Mouse (Mus musculus) lung, postnatal 4 days (tissue): Measurements from ENCODE around the gene Nipbl.
A peak's percentile ranks its signal among the peaks of the same experiment; 100 is the strongest.
"Not testable (repeated sequence)": the region's sequence is repeated elsewhere in the genome, so short reads cannot be mapped to it uniquely, and the experiment has no call there.

ENCODE experiments used
- DNase-seq, 2 experiments: peaks; one replicate each; pipeline ENCODE4 v3.0.0; 2021

Gene Nipbl

DNA sequence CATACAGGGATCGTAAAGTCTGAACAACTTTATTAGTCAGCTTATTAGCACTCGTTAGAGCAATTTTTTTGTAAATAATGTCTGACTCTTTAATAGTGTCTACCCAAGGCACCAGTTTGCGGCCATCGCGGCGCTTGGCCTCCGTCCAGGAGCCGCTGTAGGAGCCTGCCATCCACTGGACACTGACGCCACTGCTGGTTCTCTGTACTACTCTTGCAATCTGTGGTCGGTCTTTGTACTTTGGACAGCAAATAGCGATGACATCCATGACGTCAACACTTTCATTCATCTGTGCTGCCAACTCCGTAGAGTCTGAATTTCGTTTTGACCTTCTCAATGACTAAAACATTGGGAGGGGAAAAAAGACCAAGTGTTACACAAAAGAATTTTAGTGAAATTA lies 153.0 kb downstream of the Nipbl start:
- peak; percentile 21 to 47 for DNase-seq

DNA sequence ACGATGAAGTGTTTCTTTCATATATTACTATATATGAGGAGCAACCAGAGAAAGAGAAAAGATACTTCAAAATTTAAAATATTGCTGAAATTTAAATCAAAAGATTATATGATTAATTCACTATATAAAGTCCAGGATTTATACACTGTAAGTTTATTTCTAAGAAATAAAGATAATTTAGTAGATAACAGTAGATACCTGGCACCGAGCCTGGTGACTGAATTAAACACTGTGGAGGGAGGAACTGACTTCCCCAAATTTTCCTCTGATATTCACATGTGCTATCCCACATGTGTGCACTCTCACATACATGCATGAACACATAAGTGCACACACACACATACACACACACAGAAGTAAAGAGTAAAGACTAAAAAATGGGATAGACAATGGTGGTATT lies 162.1 kb downstream of the Nipbl start:
- DNase-seq: no peak

DNA sequence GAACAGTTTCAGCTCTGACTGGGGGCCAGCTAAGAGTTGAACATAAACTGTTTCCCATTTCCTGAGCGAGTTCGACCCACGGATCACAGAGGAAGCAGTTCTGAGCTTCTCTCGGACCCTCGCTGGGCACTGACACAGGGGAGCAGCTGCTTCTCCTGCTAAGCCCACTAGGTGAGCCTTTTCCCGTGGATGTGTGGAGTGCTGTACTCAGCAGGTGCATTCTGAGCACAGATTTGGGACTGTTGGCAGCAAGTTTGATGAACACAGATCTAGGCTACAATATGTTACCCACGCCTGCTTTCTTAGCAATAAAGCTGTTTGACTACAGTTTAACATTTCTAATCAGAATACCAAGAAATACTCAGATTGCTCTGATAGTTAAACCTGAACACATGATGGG lies 162.6 kb downstream of the Nipbl start:
- DNase-seq: no peak

DNA sequence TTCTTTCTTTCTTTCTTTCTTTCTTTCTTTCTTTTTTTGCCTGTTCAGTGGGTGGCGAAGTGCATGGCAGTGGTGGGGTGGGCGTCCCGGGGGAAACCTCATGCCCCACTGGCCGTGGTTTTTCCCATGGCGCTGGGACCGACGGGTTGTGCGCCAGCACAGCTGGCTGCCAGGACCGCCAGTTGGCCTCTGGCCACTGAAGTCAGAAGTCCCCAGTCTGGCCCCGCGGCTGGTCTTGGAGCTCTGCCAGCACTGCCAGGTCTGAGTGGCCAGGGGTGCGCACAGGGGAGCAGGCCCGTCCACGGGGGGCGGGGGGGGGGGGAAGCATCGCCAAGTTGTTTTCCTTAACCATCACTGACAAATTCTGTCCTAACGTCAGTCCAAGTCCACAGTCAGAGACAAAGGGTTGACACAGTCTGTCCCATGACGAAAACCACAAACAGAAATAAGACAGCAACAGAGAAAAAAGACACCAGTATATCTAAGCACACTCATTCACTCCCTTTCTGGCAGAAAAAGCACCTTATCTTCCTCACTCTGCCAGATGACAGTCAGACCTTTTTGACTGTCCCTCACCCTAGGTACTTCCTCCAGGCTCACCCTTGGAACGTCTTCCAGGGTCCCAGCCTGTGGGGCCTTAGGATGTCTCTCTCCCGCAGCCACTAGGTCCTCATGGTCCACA lies 164.2 kb downstream of the Nipbl start:
- DNase-seq: peak; percentile 65 to 80

DNA sequence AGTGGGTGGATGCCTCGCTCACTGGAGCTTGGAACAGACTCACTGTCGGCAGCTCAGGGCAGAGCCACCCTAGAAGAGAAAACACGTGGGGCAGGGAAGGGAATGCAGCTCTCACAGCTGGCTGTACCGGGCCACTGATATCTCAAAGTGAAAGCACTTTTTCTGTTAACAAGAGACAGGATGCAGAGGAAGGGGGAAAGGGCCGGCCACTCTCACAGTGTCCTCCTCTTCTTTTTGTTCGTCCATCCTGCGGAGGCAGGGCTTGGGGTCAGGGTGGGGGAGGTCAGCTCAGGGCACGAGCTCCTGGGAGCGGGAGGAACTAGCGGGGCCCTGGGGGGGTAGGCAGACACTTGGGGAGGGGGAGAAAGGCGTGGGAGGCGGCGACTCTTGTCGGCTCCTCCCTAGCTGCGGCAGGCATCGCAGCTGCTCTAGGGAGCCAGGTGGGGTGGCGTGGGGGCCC lies 164.9 kb downstream of the Nipbl start:
- peak; percentile 24 to 51 for DNase-seq

DNA sequence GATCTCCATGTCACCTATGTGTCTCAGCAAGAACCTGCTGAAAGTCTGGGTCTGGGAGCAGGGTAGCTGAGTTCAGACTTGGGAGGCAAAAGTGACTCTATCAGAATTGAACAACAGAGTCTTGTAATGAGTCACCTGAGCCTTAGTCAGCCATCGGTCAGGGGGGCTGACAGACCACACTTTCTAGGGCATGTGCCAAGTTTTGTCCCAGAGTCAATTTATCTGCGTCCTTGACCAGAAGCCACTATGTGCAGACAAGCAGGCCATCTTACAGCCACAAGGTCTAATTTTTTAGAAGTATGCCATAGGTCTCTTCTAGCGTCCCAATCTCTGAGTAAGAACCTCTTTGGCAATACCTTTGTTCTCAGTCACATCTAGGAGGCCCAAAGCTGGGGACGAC lies 166.3 kb downstream of the Nipbl start:
- DNase-seq: not testable (repeated sequence)

DNA sequence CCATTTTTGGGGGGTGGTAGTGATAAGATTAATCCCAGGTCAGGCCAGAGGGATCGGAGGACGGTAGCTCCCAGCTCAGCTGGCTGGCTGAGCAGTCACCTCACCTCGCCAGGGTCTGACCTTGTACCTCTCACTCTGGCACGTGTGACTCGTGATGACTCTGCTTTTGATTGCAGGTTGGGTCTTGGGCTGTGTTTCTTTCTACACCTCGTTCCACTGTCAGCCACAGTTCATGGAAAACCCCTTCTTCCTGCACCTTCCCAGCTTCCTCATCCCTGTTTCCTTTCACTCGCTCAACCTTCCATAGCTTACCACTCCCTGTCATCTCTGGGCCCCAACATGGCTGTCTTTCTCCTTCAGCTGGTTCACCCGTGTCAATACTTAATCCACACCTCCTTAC lies 172.3 kb downstream of the Nipbl start:
- DNase-seq: no peak

DNA sequence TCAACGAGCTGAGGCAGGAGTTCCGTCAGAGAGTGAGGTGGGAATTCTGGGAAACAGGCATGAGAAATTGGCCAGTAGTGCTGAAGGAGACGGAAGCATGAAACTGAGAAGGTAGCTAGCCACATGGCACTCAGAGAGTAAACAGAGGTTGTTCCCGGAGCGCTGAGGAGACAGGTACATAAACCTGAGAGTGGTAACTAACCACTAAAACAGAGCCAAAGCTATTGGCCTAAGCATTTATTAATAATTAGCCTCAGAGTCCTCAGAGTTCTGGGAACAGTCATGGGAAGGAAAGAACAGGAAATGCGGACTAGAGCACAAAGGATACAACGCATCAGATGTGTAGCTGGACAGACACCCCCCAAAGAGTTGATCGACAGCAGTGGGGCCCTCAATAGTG lies 176.0 kb downstream of the Nipbl start:
- DNase-seq: no peak

DNA sequence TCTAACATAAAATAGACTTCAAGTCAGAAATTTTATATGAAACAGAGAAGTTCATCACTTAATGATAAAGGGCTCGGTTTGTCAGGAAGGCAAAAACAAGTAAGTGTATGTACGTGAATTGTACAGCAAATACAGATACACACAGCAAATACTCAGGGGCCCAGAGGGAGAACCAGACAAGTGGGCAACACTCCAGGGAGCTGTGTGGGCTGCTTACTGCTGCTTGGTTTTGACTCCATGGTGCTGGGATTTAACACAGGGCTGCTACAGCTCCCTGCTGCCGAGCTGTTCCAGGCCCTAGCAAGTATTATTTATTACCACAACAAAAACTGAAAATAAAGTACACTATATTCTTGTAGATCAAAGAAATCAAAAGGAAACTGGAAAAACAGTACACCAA lies 177.1 kb downstream of the Nipbl start:
- DNase-seq: no peak

DNA sequence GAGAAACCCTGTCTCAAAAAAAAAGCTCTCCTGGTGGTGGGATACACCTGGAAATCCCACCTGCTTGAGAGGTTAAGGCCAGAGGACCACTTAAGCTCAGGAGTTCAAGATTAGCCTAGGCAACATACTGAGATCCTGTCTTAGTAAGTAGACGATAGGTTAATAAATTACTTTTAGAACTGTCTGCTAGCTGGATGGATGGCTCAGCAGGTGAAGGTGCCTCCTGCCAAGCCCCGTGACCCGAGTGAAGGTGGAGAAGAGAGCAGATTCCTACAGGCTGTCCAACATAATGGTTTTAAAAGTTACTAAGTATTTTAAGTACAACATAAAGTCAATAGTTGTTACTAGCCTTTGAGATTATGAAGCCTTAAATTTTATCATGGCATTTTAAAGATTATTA lies 178.3 kb downstream of the Nipbl start:
- DNase-seq: no peak
